Mouse (Mus musculus) heart, embryonic 11.5 days (tissue): ENCODE results near the gene Tmem206. TPM values are rescaled to one million over a fixed set of nuclear protein-coding genes. Genes with fewer than 3 reads are reported as not detected.

ENCODE experiments used
- polyA plus RNA-seq: library from polyadenylated mRNA; unstranded; fragments of >200 nt; fragmentation: Nextera tagmentation; extraction: Ambion mirVana; gene quantifications from 2 replicates; pipeline ENCODE4 v1.2.1, GENCODE M21; 2014

Tmem206 gene
- polyA plus RNA-seq, 1 experiment from 2014 or later = 18.7 TPM

Other genes with a start within 250 kb of the Tmem206 start
- gene Batf3, start 228.1 kb upstream of the Tmem206 start, polyA plus RNA-seq = 3.9 and 5.1 TPM in 2 replicates
- gene Fam71a, start 161.1 kb upstream of the Tmem206 start, polyA plus RNA-seq = not detected in 2 replicates
- 13.7 and 17.4 TPM in 2 replicates for gene Atf3, start 107.9 kb upstream of the Tmem206 start, polyA plus RNA-seq
- gene Nenf, start 7.7 kb upstream of the Tmem206 start, polyA plus RNA-seq = 106 and 111 TPM in 2 replicates
- gene Ppp2r5a, start 77.4 kb downstream of the Tmem206 start, polyA plus RNA-seq = 41.1 and 43.4 TPM in 2 replicates
- gene Dtl, start 249.6 kb downstream of the Tmem206 start, polyA plus RNA-seq = 37.0 and 39.9 TPM in 2 replicates
- 38.5 and 40.4 TPM in 2 replicates for gene Ints7, start 249.7 kb downstream of the Tmem206 start, polyA plus RNA-seq